Mouse (Mus musculus) olfactory bulb, adult 2 months (tissue): ENCODE results near the gene Kdr. TPM values are rescaled to one million over a fixed set of nuclear protein-coding genes. Genes with fewer than 3 reads are reported as not detected.

Source experiments
- H3K27ac ChIP-seq: fragments of 200-500 bp; 2 replicates; pipeline ENCODE4 v1.5.1; 2012; ENCODE audit warnings: low read depth, low read length; ENCODE audit not compliant: insufficient read depth
- H3K4me1 ChIP-seq: fragments of 200-500 bp; 2 replicates; pipeline ENCODE4 v1.6.1; 2012; ENCODE audit warnings: low read length; ENCODE audit not compliant: control insufficient read depth, insufficient read depth
- H3K4me3 ChIP-seq: fragments of 200-500 bp; 2 replicates; pipeline ENCODE4 v1.5.1; 2012; ENCODE audit warnings: mild to moderate bottlenecking, low read depth, low read length, moderate library complexity; ENCODE audit not compliant: insufficient read depth
- CTCF ChIP-seq: fragments of 200-500 bp; IDR thresholded peaks from 2 replicates; pipeline ENCODE4 v1.5.1; 2012; ENCODE audit warnings: low read depth, mild to moderate bottlenecking, low read length, moderate library complexity; ENCODE audit not compliant: insufficient read depth
- POLR2A ChIP-seq: fragments of 200-500 bp; IDR thresholded peaks from 2 replicates; pipeline ENCODE4 v1.6.1; 2012; ENCODE audit warnings: mild to moderate bottlenecking, low read depth, low read length, moderate library complexity; ENCODE audit not compliant: insufficient read depth
- WGBS: fragments of 180-500 bp; shearing (Covaris S2); methylation state at CpG from one replicate; pipeline ENCODE4 v1.1.7; 2018; 5-methylcytosine and 5-hydroxymethylcytosine counted together
- polyA plus RNA-seq: library from polyadenylated mRNA; stranded (reverse); fragments of >200 nt; gene quantifications from 2 replicates; pipeline ENCODE4 v1.2.4, GENCODE M21; 2012; ENCODE audit warnings: low replicate concordance; ENCODE audit not compliant: missing spikeins, insufficient read depth, insufficient read length

Kdr gene
- polyA plus RNA-seq, 1 experiment = not detected

GRCm38 (mm10) chr5:75962558-75962957, 15.7 kb downstream of the Kdr start:
- WGBS = 74% methylated on average over 12 of the region's 12 CpGs
- H3K4me3 ChIP-seq = no peak overlapping the region
- TF ChIP-seq CTCF (no peak), POLR2A (no peak)
- peaks cover 3% of the 10 kb centered on the region for H3K4me1 ChIP-seq
- H3K27ac ChIP-seq = no peak overlapping the region

DNA sequence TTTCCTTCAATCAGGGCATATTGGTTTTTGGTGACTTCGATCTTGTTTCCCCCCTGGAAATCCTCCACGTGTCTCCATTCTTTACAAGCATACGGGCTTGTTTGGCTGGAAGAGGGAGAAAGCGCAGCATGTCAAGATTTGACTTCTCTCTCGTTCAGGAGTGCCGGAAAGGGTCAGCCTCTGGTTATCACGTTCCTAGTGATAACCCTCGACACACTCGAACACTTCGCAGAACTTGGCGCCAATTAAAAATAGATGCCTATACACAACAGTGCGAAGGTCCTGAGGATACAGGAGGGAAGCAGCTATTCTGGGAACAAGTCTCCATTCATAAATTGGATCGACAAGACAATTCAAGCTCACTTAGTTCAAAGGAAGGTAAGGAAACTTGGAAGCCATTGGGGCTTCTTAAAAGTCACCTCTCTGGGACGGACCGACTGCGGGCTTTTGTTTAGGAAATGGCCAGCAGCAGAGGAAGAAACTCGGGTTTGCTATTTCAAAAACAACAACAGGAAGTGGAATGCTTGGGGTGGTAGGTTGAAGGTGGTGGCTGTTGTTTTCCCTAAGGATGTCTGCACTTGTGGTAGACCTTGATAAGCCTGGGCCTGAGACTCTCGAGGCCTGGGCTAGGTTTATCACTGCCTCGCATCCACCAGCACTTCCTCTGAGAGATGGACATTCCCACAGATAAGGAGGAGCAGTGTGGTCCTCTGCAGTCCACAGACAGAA, 16.4 kb downstream of the Kdr start:
- Histone ChIP-seq H3K27ac (no peak overlapping the region), H3K4me3 (no peak overlapping the region), H3K4me1 (peaks cover 3% of the 10 kb centered on the region)
- TF ChIP-seq CTCF (no peak), POLR2A (no peak)
- 92% methylated on average over 19 of the region's 19 CpGs for WGBS

DNA sequence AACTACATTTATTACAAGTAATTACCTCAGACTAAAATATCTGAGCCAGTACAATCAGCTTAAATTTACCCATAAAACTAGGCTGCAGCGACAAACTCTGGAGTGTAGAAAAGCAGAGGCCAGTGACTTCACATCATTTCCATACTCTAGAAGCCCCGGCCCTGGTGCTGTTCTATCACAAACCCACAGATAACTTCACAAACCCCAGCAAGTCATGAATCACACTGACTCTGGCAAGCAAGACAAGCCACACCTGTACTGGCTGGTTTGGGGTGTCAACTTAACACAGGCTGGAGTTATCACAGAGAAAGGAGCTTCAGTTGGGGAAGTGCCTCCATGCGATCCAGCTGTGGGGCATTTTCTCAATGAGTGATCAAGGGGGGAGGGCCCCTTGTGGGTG, 18.4 kb downstream of the Kdr start:
- WGBS = 92% methylated on average over 3 of the region's 3 CpGs
- Histone ChIP-seq H3K4me1 (peaks cover 3% of the 10 kb centered on the region), H3K4me3 (no peak overlapping the region), H3K27ac (no peak overlapping the region)
- TF ChIP-seq CTCF = no peak
- no peak for TF ChIP-seq POLR2A

DNA sequence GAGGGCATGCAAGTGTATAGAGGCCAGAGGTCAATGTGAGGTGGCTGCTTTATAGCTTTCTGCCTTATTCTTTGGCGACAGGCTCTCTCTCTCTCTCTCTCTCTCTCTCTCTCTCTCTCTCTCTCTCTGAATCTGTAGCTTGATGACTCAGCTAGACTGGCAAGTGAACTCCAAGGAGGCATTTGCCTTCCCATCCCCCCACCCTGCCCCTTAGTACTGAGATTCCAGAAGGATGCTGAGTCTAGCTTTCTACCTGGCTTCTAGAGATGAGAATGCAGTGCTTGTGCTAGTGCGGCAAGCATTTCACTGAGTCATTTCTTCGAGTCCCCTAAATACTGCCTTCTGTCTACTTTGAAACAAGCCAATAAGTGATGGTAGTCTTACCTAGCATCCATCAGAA, 21.7 kb downstream of the Kdr start:
- Histone ChIP-seq H3K4me3 (no peak overlapping the region), H3K4me1 (no peaks in the 10 kb centered on the region), H3K27ac (no peak overlapping the region)
- WGBS = 89% methylated on average over 3 of the region's 3 CpGs
- no peak for TF ChIP-seq CTCF
- no peak for TF ChIP-seq POLR2A

GRCm38 (mm10) chr5:75955876-75956275, 22.4 kb downstream of the Kdr start:
- Histone ChIP-seq H3K27ac (no peak overlapping the region), H3K4me3 (no peak overlapping the region), H3K4me1 (no peaks in the 10 kb centered on the region)
- TF ChIP-seq CTCF (no peak), POLR2A (no peak)
- WGBS = 93% methylated on average over 9 of the region's 9 CpGs

DNA sequence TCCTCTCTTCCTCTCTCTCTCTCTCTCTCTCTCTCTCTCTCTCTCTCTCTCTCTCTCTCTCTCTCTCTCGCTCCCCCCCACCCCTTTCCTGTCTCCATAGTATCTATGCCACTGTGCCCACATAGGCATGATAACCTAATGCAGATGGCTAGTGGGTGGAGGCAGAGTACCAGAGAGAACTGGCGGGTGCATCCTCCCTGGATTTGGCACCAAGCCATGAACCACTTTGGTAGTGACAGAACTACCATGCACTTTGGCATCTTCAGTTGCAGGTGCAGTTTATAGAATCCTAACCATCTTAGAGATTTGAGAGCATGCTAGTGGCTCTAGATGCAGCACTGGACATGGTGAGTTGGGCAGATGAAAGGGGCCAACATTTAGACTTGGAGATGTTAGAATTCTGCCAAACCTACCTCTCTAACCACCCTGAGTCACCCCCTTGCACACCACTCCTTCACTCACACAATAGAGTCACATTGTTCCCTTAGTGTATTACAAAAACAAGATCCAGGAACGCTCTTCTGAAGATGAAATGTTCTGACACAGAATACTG, 23.4 kb downstream of the Kdr start:
- no peak for TF ChIP-seq POLR2A
- no peak for TF ChIP-seq CTCF
- Histone ChIP-seq H3K27ac (no peak overlapping the region), H3K4me3 (no peak overlapping the region), H3K4me1 (no peaks in the 10 kb centered on the region)
- 74% methylated on average over 3 of the region's 3 CpGs for WGBS

- 78% methylated on average over 3 of the region's 3 CpGs for WGBS
- Histone ChIP-seq H3K4me3 (no peak overlapping the region), H3K4me1 (no peaks in the 10 kb centered on the region), H3K27ac (no peak overlapping the region)
- no peak for TF ChIP-seq CTCF
- TF ChIP-seq POLR2A = no peak
Observed at GRCm38 (mm10) chr5:75954218-75954617, 24.0 kb downstream of the Kdr start.

DNA sequence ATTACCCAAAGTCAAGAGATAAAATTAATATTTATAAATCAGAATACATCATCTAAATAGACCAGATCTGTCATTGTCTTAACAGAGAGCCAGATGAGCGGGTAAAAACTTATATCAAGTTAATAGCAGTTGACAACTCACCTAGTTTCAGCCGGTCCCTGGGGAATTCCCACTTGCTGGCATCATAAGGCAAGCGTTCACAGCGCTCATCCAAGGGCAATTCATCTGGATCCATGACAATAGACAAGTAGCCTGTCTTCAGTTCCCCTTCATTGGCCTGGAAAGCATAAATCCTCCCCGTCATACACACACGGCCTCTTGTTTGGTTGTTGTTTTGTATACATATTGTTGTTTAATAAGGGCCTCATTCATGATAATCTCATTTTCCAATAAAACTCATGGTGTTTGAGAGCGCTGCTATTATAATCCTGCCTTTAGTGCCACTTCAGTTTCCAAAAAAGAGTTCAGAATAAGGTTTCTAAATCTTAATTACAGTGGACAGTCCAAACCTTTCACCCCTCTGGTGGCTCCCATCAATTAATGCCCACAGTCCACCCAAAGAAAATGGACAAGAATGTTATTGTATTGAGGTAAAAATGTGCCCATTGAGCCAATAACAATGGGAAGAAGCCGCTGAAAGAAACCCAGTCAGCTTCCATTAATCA, 26.0 kb downstream of the Kdr start:
- H3K4me3 ChIP-seq = no peak overlapping the region
- no peak overlapping the region for H3K27ac ChIP-seq
- 85% methylated on average over 8 of the region's 8 CpGs for WGBS
- TF ChIP-seq CTCF (no peak), POLR2A (no peak)
- no peaks in the 10 kb centered on the region for H3K4me1 ChIP-seq

DNA sequence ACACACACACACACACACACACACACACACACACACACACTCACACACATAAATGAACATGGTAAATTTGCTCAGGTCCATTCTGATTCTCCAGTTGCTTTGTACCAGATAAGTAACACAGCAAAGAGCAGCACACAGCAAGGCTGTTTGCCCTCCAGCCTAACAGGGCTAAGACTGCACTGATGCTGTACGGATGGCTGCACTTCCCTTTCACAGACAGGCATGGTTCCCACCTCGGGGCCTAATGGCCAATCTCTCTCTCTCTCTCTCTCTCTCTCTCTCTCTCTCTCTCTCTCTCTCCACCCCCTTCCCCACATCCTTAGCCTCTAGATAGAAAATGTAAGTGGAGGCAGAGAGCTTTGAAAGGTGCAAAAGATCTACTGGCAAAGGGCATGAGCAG, 27.4 kb downstream of the Kdr start:
- TF ChIP-seq POLR2A = no peak
- no peak for TF ChIP-seq CTCF
- H3K4me3 ChIP-seq = no peak overlapping the region
- no peak overlapping the region for H3K27ac ChIP-seq
- H3K4me1 ChIP-seq = no peaks in the 10 kb centered on the region
- 76% methylated on average over 2 of the region's 2 CpGs for WGBS

DNA sequence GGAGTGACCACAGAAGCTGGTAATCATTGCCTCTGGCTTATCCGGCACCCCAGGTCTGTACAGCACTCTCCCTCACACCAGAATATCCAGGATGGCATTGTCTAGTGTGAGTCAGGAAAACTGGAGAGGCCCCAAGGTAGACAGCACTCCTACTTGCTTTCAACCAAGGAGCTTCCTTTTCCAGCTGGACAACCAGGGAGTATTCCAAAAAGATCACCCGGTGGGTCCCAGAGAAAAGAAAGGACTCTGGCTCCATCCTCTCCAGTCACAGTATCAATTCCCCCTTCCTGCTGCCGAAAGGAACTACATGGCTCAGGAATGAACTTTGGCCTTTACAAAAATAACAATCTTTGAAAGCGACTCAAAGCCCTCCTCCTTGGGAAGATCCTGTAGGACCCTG, 32.9 kb downstream of the Kdr start:
- Histone ChIP-seq H3K4me3 (no peak overlapping the region), H3K27ac (no peak overlapping the region), H3K4me1 (no peaks in the 10 kb centered on the region)
- TF ChIP-seq POLR2A = no peak
- TF ChIP-seq CTCF = no peak
- 82% methylated on average over 4 of the region's 4 CpGs for WGBS
